Mouse (Mus musculus): Measurements from ENCODE around the gene Mettl18. TPM values are rescaled to one million over a fixed set of nuclear protein-coding genes. Genes with fewer than 3 reads are reported as not detected.

The Mettl18 gene
- 7.0 and 8.2 TPM in 2 replicates for polyA plus RNA-seq (2021; fragmentation: Nextera tagmentation)
- long read RNA-seq, experiment 1, transcript Mettl18-202 (2 exons, 1,419 nt): minor isoform, 21 of 48 reads
- long read RNA-seq, experiment 1, transcript Mettl18-201 (2 exons, 1,513 nt): major isoform, 27 of 48 reads
- long read RNA-seq, experiment 1, partial matches to known transcripts: 0 of 48 reads
- long read RNA-seq, experiment 1, other reads (novel, unspliced or antisense): 0 of 48 reads
- long read RNA-seq, experiment 2, transcript Mettl18-202 (2 exons, 1,419 nt): major isoform, 8 of 12 reads
- long read RNA-seq, experiment 2, partial matches to known transcripts: 0 of 12 reads
- long read RNA-seq, experiment 2, other reads (novel, unspliced or antisense): 1 of 12 reads

GRCm38 (mm10) chr1:163994721-163995608, at the start of gene Mettl18, which contains the start of gene BC055324:
TSS of gene Mettl18 (plus strand) at chr1:163994889.
TSS of gene BC055324 (minus strand) at chr1:163994796.

Other genes with a start within 250 kb of the Mettl18 start
- gene Kifap3, start 215.3 kb upstream of the Mettl18 start, polyA plus RNA-seq (2021; fragmentation: Nextera tagmentation): 113 and 121 TPM in 2 replicates
- 10.8 and 12.5 TPM in 2 replicates for gene Scyl3, start 65.8 kb upstream of the Mettl18 start, polyA plus RNA-seq (2021; fragmentation: Nextera tagmentation)
- 0.27 and 0.55 TPM in 2 replicates for gene BC055324, start 93 bp upstream of the Mettl18 start, polyA plus RNA-seq (2021; fragmentation: Nextera tagmentation)
- not detected in 2 replicates for gene Sele, start 53.3 kb downstream of the Mettl18 start, polyA plus RNA-seq (2021; fragmentation: Nextera tagmentation)
- not detected in 2 replicates for gene Sell, start 67.1 kb downstream of the Mettl18 start, polyA plus RNA-seq (2021; fragmentation: Nextera tagmentation)
- gene Selp, start 120.4 kb downstream of the Mettl18 start, polyA plus RNA-seq (2021; fragmentation: Nextera tagmentation): not detected in 2 replicates
- 0.01 and 0.04 TPM in 2 replicates for gene F5, start 156.9 kb downstream of the Mettl18 start, polyA plus RNA-seq (2021; fragmentation: Nextera tagmentation)

All from left cerebral cortex, adult 6 months (tissue).